Mouse (Mus musculus) intestine, postnatal 0 days (tissue): Measurements from ENCODE around the gene Mrps2. TPM values are rescaled to one million over a fixed set of nuclear protein-coding genes. Genes with fewer than 3 reads are reported as not detected.
A peak's percentile ranks its signal among the peaks of the same experiment; 100 is the strongest.
"Not testable (repeated sequence)": the region's sequence is repeated elsewhere in the genome, so short reads cannot be mapped to it uniquely, and the experiment has no call there.

Experiments
- ATAC-seq: fragments of 200-750 bp; cut with Nextera tagmentation; 2 replicates; pipeline ENCODE4 v1.8.0; 2017; ENCODE audit warnings: mild to moderate bottlenecking, moderate TSS enrichment, moderate library complexity
- H3K27ac ChIP-seq: fragments of 300-500 bp; sonication (generic); 2 replicates; pipeline ENCODE4 v1.5.1; 2014; ENCODE audit warnings: mild to moderate bottlenecking, low read depth, low read length, moderate library complexity
- H3K27me3 ChIP-seq: fragments of 300-500 bp; sonication (generic); replicated peaks from 2 replicates; pipeline ENCODE4 v1.6.1; 2014; ENCODE audit warnings: low read length, mixed read lengths; ENCODE audit not compliant: control insufficient read depth, insufficient read depth
- H3K36me3 ChIP-seq: fragments of 300-500 bp; sonication (generic); 2 replicates; pipeline ENCODE4 v1.6.1; 2014; ENCODE audit warnings: mild to moderate bottlenecking, moderate library complexity; ENCODE audit not compliant: control insufficient read depth, insufficient read depth
- H3K4me1 ChIP-seq: fragments of 300-500 bp; sonication (generic); replicated peaks from 2 replicates; pipeline ENCODE4 v1.6.1; 2014; ENCODE audit warnings: antibody characterized with exemption, low read length, mixed read lengths; ENCODE audit not compliant: control insufficient read depth, insufficient read depth
- H3K4me2 ChIP-seq: fragments of 300-500 bp; sonication (generic); replicated peaks from 2 replicates; pipeline ENCODE4 v1.6.1; 2014; ENCODE audit warnings: low read depth, mild to moderate bottlenecking, moderate library complexity
- H3K4me3 ChIP-seq: fragments of 300-500 bp; sonication (generic); 2 replicates; pipeline ENCODE4 v1.5.1; 2014; ENCODE audit warnings: low read depth, low read length
- H3K9ac ChIP-seq: fragments of 300-500 bp; sonication (generic); 2 replicates; pipeline ENCODE4 v1.6.1; 2014; ENCODE audit warnings: mild to moderate bottlenecking, low read depth, low read length
- H3K9me3 ChIP-seq: fragments of 300-500 bp; sonication (generic); 2 replicates; pipeline ENCODE4 v1.6.1; 2016; ENCODE audit warnings: mixed run types; ENCODE audit not compliant: control insufficient read depth
- CTCF ChIP-seq: sonication (generic); IDR thresholded peaks from 2 replicates; pipeline ENCODE4 v1.5.1; 2016; ENCODE audit warnings: low read depth, mild to moderate bottlenecking, control low read depth, antibody characterized with exemption, moderate library complexity
- whole genome bisulfite sequencing: fragments of 180-500 bp; shearing (Covaris S2); extraction: QIAGEN DNeasy Blood & Tissue Kit; methylation state at CpG from one replicate; pipeline ENCODE4 v1.1.7; 2014; 5-methylcytosine and 5-hydroxymethylcytosine counted together
- polyA plus RNA-seq: library from polyadenylated mRNA; unstranded; fragments of >200 nt; fragmentation: Nextera tagmentation; extraction: Ambion mirVana; gene quantifications from 2 replicates; pipeline ENCODE4 v1.2.1, GENCODE M21; 2015

Gene Mrps2
- polyA plus RNA-seq, 1 experiment from 2014 or later, result 24.5 TPM

DNA sequence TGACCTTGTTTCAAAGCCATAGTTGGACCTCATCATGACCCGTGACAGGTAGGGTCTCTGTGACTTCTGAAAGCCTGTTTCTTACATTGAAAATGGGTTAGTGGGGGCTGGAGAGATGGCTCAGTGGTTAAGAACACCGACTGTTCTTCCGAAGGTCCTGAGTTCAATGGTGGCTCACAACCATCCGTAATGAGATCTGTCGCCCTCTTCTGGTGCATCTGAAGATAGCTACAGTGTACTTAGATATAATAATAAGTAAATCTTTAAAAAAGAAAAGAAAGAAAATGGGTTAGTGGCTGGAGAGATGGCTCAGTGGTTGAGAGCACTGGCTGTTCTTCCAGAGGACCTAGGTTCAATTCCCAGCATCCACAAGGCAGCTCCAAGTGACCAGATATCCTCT is 43.7 kb downstream of the Mrps2 start:
- H3K4me1 ChIP-seq, H3K27me3 ChIP-seq, H3K27ac ChIP-seq, H3K4me3 ChIP-seq, H3K9ac ChIP-seq, H3K9me3 ChIP-seq, ATAC-seq, H3K36me3 ChIP-seq, H3K4me2 ChIP-seq: not testable (repeated sequence)
- WGBS, result 56% methylated on average over 5 of the region's 5 CpGs
- TF ChIP-seq CTCF, result peak; percentile 61

DNA sequence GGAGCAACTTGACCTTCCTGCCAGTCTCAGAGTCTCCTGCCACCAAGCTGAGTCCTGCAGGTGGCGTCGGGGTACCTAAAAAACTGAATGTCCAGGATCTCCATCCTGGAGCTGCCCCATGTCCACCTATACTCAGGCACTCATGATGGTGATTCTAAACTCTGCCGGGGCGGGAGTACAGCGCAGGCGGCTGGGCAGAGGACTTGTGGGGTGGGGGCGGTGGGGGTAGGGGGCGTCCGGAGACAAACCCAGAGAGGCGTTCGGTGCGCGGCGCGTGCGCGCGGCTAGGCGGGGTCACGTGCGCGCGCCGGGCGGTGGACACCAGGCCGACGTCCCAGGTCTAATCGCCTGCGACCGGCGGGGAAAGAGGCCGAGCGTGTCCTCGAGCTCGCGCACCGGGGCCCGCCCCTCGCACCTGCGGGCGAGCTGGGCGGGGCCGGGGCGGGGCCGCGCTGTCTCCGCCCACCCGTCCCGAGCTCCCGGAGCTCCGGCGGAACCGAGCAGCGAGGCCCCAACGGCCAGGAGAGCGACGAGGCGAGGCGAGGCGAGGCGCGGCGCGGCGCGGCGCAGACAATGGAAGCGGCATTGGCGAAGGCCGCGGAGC is 45.0 kb downstream of the Mrps2 start, which contains the start of gene Ralgds:
Gene Ralgds, plus strand, starts transcription at position 328 of the 604 bp plus-strand sequence.
- H3K4me1 ChIP-seq, result peaks cover 5% of the 10 kb centered on the region
- no peaks in the 10 kb centered on the region; the same call in 1 of the 2 replicates for H3K36me3 ChIP-seq
- H3K4me3 ChIP-seq, result peak within 1 kb of the TSS; percentile 63
- peak; percentile 59 for ATAC-seq
- TF ChIP-seq CTCF, result peak; percentile 36; the same call in 1 of the 2 replicates
- H3K9ac ChIP-seq, result peak within 1 kb of the TSS; percentile 72
- H3K27ac ChIP-seq, result peak within 1 kb of the TSS; percentile 81
- peak within 1 kb of the TSS; percentile 98 for H3K4me2 ChIP-seq
- under 1% methylated on average over 40 of the region's 71 CpGs for WGBS
- no peaks in the 10 kb centered on the region for H3K27me3 ChIP-seq
- no peaks in the 10 kb centered on the region for H3K9me3 ChIP-seq

DNA sequence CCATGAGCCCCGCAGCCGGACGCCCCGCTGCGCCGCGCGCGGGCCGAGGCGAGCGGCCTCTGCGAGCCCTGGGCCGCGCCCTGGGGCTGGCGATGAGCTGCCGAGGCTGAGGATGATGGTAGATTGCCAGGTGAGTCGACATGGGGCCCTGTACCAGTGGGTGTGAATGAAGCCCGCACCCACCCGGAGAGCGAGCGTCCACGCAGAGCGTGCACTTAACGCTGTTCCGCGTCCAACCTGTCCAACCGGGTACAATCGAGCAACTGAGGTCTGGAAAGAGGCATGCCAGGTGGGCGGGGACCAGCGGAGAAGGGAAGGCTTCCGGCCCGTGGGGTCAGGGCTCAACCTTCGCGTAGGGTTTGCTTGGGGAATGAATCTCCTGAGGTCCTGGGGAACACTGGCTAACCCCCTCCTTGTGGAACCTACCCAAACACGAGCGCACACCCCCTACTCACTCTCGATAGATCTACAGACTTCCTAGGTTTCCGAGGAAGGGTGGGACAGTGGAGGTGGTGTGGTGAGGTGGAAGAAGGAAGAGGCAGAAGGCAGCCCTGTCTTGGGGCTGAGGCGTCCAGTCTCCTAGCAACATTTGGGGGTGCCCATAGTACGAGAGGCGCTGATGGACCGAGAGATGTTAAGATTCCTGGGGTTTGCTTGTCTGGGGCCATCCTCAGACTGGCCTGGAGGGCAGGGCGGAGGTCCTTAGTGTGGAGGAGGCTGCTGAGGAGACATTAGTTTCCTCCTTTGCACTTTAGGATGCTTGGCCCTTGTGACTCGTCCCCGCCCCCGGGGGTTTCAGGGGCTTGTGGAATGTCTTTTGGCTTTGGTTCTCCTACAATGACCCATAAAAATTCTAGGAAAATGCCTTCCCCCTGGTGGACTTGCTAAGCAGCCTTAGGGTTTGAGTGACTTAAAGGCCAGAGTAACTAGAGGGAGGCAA is 45.8 kb downstream of the Mrps2 start:
- 3% methylated on average over 47 of the region's 47 CpGs for WGBS
- ATAC-seq, result peak; percentile 18
- H3K9ac ChIP-seq, result peak overlapping the region; percentile 72
- peak overlapping the region; percentile 98 for H3K4me2 ChIP-seq
- no peaks in the 10 kb centered on the region; the same call in 1 of the 2 replicates for H3K36me3 ChIP-seq
- peaks cover 7% of the 10 kb centered on the region for H3K4me1 ChIP-seq
- TF ChIP-seq CTCF, result no peak
- peak overlapping the region; percentile 63 for H3K4me3 ChIP-seq
- no peaks in the 10 kb centered on the region for H3K27me3 ChIP-seq
- peak overlapping the region; percentile 81 for H3K27ac ChIP-seq
- H3K9me3 ChIP-seq, result no peaks in the 10 kb centered on the region

DNA sequence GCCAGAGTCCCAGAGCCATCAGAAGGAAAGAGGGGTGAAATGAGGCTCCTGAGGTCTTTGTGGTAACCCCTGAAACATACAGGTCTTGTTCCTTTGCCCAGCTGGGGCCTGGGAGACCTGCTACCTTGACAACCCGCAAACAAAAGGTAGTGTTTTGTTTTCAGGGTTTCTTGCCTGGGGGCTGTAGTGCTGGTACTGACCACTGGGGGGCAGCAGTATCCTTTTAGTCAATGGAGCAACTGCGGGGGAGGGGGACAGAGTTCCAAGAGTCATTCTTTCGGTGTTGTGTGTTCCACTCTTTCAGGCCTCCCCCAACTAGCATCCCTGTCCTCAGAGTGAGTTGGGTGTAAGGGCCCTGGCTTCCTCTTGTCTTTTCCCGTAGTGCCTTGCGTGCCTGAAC is 46.6 kb downstream of the Mrps2 start:
- peak; percentile 93 for TF ChIP-seq CTCF
- Histone ChIP-seq H3K4me1 (peaks cover 7% of the 10 kb centered on the region), H3K4me3 (peak overlapping the region; percentile 63), H3K27me3 (no peaks in the 10 kb centered on the region), H3K9ac (no peak overlapping the region), H3K36me3 (no peaks in the 10 kb centered on the region; the same call in 1 of the 2 replicates), H3K9me3 (no peaks in the 10 kb centered on the region), H3K4me2 (peak overlapping the region; percentile 98), H3K27ac (no peak overlapping the region)
- ATAC-seq, result no peak
- 19% methylated on average over 5 of the region's 5 CpGs for WGBS

DNA sequence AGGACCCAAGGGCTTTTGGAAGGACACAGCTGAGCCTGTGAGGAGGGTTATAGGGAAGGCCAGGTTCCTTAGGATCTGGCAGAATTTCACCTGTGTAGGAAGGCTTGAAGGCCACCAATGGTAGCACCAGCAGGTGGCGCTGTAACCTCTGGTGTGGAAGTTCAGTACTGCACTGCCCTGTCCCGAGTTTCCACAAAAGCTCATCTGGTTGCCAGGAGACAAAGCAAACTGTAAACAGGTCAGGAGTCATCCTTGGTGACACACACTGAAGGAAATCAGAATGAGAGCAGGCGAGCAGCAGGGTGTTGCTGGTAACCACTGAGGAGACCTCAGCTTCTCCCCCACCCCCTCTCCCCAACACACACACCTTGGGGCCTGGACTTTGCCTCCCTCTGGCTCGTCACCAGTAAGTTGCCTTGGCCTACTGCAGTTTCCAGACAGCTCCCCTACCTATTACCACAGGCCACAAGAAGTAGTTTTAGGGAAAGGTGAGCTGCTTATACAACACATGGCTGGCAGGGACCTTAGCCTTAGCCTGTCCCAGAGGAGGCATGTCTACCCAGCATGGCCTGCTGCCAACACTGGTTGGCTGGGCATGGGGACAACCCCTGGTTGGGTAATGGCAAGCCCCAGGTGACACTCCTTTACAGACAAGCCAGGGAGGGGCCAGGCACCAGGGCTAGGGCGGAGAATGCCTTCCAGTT is 49.5 kb downstream of the Mrps2 start:
- Histone ChIP-seq H3K4me3 (no peak overlapping the region), H3K4me1 (peaks cover 7% of the 10 kb centered on the region), H3K4me2 (0 out of 2 replicates have a peak overlapping the region, but pooled peaks have one; percentile 6), H3K36me3 (peaks cover 3% of the 10 kb centered on the region; the same call in 1 of the 2 replicates), H3K27ac (peak overlapping the region; percentile 71), H3K9me3 (no peaks in the 10 kb centered on the region), H3K9ac (no peak overlapping the region), H3K27me3 (no peaks in the 10 kb centered on the region)
- peak; percentile 96 for TF ChIP-seq CTCF
- ATAC-seq, result peak; percentile 88
- 25% methylated on average over 5 of the region's 5 CpGs for WGBS

DNA sequence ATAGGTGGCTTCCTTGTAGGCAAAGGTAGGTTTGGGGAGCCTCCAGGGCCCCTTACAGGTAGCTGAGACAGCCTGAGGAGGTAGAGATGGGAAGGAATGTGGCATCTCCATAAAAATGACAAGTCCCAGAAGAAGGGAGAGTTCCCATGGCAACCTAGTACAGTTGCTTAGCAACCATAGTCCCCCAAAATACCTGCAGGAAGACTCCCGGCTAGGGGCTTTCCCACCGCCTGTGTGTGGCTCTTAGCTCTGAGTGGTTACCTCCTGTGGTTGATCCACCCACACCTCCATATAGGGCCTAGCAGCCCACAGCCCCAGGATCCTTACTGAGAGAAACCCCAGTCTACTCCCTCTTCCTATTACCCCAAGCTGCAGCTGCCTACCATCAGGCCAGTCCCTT is 50.4 kb downstream of the Mrps2 start:
- ATAC-seq, result no peak
- Histone ChIP-seq H3K9ac (no peak overlapping the region), H3K9me3 (no peaks in the 10 kb centered on the region), H3K36me3 (peaks cover 9% of the 10 kb centered on the region; the same call in 1 of the 2 replicates), H3K27me3 (no peaks in the 10 kb centered on the region), H3K4me1 (peaks cover 7% of the 10 kb centered on the region), H3K27ac (peak overlapping the region; percentile 71; the same call in 1 of the 2 replicates), H3K4me3 (no peak overlapping the region), H3K4me2 (no peak overlapping the region)
- WGBS, result 58% methylated on average over 2 of the region's 2 CpGs
- no peak for TF ChIP-seq CTCF
